Mouse (Mus musculus): ENCODE data around the gene Kars.

The Kars gene

DNA sequence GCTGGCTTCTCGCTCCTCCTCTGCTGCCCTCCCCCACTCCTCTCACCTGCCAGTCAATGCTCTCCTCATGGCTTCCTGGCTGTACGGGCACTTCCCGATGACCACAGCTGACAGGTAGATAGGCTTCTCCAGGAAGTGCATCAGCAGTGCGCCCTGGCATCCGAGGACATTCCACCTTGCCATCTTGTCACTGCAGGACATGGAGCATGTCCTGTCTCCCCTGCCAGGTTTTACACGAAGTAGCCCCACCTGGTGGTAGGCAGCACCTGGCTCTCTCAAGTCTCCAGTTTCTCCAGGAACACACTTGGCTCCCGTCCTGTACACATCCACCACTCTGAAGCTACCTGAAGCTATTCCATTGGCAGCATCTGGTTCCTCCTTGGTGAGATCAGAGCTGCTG lies 29.0 kb downstream of the Kars start:
- no peak for DNase-seq (ENCODE audit: low spot score)

- DNase-seq (ENCODE audit: low spot score) = no peak
These were observed 33.0 kb downstream of the Kars start for GRCm38 (mm10) chr8:111978147-111978546.

DNA sequence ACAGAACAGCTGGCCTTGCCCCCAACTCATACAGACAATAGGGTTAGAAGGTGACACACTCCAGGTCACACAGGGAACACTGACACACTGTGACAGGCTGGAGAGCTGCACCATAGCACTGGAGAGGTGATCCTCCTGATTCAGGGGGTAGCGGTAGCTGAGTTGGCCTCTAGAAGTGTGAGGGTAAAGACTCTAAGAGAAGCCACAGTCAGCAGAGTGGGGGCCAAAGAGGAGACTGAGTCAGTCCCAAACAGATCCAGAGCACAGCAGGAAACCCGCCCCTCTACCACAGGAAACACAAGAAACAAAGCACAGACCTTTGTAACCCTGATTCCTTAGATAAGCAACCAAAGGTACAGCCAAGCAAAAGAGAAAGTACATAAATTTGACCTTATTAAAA lies 34.8 kb downstream of the Kars start:
- DNase-seq (ENCODE audit: low spot score) = peak; percentile 33

DNA sequence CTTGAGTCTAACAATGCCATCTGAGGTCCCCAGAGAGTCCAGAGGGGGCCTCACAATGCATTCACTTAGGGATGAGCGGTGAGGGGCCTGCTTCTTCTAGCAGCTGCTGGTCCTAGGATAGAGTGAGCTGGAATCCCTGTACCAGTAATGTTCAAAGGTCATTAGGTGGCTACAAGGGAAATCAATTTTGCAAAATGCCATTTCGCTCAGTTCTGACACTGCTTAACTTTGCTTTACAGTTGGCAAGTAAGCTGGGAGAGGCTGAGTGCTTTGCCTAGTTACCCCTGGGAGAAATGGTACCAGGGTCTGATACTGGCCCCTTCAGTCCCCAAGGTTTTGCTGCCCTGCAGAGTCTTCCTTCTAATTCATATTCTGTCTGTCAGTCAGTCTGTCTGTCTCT lies 35.4 kb downstream of the Kars start:
- DNase-seq (ENCODE audit: low spot score) = no peak

DNA sequence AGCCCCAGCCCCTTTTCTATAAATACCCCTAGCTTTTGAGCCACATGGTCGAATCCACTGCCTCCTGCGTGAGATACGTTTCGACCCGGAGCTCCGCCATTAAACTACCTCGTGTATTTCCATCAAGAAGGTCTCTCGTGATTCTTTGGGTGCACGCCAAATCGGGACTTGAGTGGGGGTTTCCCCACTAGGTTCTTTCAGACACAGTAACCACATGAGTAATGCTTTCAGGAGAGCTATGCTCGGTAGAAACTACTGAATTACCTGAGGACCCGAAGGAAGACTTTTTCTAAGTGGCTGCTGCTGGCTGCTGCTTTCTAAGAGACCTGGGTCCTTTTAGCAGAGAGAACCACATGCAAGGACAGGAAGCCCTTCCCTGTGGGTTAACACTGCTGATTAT lies 37.0 kb downstream of the Kars start:
- peak; percentile 33 for DNase-seq (ENCODE audit: low spot score)

DNA sequence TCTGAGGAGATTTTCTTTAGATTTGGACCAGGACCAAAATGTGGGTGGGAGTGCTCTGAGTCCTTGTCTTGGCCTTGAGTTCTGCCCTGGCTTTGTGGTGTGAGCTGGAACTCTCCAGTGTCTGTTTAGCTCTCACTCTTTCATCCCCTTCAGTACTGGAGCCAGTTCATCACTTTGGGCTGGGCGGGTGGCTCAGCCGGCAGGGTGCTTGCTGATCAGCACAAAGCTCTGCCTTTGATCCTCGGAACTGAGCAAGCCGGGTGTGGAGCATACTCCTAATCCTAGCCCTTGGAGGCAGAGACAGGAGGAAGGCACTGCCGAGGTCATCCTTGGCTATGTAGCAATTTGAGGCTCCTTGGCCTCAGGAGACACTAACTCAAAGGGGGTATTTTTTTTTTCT lies 42.1 kb downstream of the Kars start:
- no peak for DNase-seq (ENCODE audit: low spot score)

DNA sequence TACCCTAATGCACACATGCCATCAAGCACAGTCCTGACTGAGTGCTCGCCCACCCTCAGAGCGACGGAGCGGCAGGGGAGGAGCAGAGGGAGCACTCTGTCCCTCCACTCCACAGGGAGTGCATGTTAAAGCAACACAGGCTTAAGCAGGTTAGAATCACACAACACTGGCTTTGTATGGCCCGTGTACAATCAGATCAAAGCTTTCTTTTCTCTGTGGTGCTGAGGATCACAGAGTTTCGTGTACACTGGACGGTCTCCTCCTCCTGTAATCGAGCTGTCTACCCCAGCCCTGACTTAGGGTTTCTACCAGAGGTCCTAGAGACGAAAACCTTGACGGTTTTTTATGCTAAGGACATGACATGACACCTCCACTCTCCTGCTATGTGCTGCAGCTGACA lies 42.6 kb downstream of the Kars start:
- no peak for DNase-seq (ENCODE audit: low spot score)

GRCm38 (mm10) chr8:111967246-111967870 lies 43.8 kb downstream of the Kars start:
- DNase-seq (ENCODE audit: low spot score) = no peak

DNA sequence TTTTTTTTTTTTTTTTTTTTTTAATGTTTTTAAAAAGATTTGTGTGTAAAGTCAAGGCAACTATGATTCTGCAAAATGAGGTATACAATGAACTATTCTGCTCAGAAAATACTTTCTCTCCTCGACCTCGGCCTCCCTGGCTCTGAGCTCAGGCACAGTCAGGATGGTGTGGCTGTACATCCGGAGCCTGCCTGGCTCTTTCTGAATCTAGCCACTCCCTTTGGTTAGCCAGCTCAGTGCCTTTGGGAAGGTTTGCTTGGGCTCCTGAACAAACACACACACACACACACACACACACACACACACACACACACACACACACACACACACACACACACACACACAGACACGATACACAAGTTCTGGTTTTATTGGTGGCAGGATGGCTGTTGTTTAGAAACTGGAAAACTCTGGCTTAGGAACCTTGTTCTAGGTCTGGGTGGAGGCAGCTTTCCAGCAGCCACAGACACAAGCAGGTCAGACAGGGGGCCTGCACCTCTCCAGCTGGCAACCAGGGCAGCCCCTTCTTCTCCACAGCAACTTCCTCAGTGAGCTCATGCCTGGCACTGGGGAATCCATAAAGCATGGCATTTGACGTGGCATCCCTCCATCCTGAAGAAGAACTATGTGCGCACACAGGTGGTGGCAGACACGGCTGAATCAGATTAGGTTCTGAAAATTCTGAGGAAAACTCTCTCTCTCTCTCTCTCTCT lies 46.1 kb downstream of the Kars start:
- no peak for DNase-seq (ENCODE audit: low spot score)

- no peak for DNase-seq (ENCODE audit: low spot score)
These were observed 46.8 kb downstream of the Kars start for GRCm38 (mm10) chr8:111964351-111964750.

DNA sequence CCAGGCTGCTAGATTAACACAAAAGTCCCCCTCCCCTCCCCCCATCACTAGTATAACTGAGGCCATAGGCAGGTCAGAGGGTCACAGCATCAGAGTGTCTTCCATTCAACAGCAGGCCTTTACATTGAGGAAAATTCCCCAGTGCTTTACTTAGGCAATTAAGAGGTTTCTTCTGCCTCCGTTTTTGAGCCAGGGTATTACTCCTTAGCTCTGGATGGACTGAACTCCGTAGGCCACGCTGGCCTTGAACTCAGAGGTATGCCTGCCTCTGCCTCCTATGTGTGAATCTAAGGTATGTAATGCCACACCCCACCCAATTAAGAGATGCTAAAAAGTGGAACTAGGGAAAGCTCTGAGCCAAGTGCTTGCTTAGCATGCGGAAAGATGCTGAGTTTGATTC lies 47.6 kb downstream of the Kars start:
- no peak for DNase-seq (ENCODE audit: low spot score)

- DNase-seq (ENCODE audit: low spot score) = no peak
These were observed 48.0 kb downstream of the Kars start for GRCm38 (mm10) chr8:111963091-111963490.

DNA sequence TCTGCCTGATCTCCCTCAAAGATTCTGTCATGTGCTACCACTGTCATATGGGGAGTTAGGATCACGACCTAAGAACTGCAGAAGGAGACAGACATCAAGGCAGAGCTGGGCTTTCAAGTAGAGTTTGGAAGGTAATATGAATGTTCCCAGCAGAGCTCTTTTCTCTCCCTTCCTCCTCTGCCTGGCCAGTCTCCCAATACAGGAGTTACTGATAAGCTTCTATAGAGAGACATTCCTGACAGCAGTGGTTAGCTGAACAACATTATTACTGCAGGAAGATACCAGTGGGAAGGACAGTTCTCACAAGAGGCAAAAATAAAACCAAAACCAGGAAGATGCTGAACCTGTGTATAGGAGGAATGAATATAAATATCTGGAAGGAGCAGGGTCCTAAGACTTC lies 48.5 kb downstream of the Kars start:
- DNase-seq (ENCODE audit: low spot score) = no peak

DNA sequence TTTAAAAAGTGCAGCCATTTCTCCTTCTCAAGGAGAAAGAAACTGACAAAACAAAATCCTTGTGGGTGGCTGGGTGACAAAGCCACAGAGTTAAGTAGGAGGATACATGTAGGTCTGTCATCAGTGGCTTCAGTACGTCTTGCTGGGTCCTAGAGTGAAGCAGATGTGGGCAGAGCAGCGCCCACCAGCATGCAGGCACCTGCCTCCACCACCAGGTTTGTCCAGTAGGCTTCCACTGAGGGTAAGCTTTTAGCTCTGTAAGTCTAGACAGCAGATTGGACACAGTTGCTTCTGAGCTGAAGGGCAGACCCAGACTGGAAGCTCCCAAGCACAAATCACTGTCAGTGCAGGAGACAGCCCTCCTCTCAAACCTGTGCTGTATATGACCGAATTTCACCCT lies 49.8 kb downstream of the Kars start:
- peak; percentile 15 for DNase-seq (ENCODE audit: low spot score)

DNA sequence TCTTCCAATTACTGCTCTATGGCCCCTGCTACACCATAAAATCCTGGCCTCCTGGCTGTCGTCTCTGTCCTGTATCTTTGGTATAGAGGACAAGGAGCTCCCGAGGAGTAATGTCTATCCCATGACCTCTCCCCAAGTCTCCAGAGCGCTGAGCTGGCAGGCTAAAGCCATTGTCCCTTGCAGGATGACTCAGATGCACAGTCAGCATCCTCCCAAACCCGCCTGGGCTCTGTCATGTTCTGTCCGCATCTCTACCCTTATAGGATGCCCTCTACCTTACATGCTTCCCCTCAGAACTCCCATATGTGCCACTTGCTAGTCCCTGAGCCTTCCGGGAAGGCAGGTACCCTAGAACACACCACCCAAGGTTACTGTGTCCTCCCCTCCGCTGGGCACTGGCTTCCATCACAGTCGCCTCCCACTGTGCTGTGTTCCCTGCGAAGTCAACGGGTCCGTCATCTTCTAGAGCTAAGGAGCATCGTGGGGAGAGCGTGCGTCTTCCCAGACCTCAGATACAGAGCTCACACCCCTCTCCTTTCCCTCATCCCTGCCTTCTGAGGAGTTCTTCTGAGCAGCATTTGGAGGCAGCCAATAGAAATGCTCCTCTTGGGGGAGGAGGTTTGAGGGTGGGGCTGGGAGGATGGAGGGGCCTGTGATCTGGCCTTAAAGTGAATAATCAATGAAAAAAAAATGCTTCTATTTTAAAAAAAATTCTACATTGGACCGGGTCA lies 50.4 kb downstream of the Kars start:
- DNase-seq (ENCODE audit: low spot score) = no peak

GRCm38 (mm10) chr8:111957231-111957630 lies 53.9 kb downstream of the Kars start:
- no peak for DNase-seq (ENCODE audit: low spot score)

- no peak for DNase-seq (ENCODE audit: low spot score)
These were observed 55.2 kb downstream of the Kars start for GRCm38 (mm10) chr8:111955879-111956278.

GRCm38 (mm10) chr8:111954844-111955594 lies 56.1 kb downstream of the Kars start:
- no peak for DNase-seq (ENCODE audit: low spot score)

- no peak for DNase-seq (ENCODE audit: low spot score)
These were observed 59.2 kb downstream of the Kars start for GRCm38 (mm10) chr8:111951936-111952335.

GRCm38 (mm10) chr8:111951317-111951716 lies 59.8 kb downstream of the Kars start:
- peak; percentile 18 for DNase-seq (ENCODE audit: low spot score)

DNA sequence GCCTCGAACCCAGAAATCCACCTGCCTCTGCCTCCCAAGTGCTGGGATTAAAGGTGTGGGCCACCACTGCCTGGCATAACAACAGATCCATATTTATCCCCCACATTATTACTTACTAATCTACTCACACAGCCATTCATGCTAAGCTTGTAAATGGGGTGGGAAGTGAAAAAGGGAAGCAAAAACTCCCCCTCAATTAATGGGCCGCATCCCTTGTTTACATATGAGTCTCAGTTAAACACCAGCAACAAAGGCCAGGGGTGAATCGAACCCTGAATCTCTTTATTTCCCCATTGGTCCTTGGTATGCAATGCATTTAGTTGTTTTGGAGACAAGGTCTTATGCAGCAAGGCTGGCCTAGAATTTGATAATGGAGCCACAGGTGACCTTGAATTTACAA lies 60.3 kb downstream of the Kars start:
- no peak for DNase-seq (ENCODE audit: low spot score)

- no peak for DNase-seq (ENCODE audit: low spot score)
These were observed 63.2 kb downstream of the Kars start for GRCm38 (mm10) chr8:111947954-111948353.

GRCm38 (mm10) chr8:111947144-111947543 lies 64.0 kb downstream of the Kars start:
- DNase-seq (ENCODE audit: low spot score) = no peak

Data from T-cell, adult 2 months (primary cell).